Mouse (Mus musculus) left cerebral cortex, postnatal 36 days (tissue): ENCODE results near the gene Gfpt2. TPM values are rescaled to one million over a fixed set of nuclear protein-coding genes. Genes with fewer than 3 reads are reported as not detected.
A peak's percentile ranks its signal among the peaks of the same experiment; 100 is the strongest.

ENCODE experiments used
- DNase-seq, 2 experiments: peaks; one replicate each; pipeline ENCODE4 v3.0.0; 2021 to 2022; ENCODE audit warnings: low spot score in 2 of 2, mixed read lengths in 1 of 2
- intact Hi-C: fragments of 180-260 bp; cut with DNase I; formaldehyde crosslinking; loops from one replicate; pipeline ENCODE4 v1.15.1; 2025
- microRNA-seq: library from miRNA; unstranded; fragments of <30 nt; microRNA quantifications from one replicate; pipeline ENCODE4 v1.2.0, GENCODE M21; 2022
- total RNA-seq, 2 experiments: library from RNA; stranded (reverse); gene quantifications; 2 replicates each; pipeline ENCODE4 v1.2.3; 2021

Gene Gfpt2
- total RNA-seq, 2 experiments from 2014 or later: 7.6 to 8.0 TPM

DNA sequence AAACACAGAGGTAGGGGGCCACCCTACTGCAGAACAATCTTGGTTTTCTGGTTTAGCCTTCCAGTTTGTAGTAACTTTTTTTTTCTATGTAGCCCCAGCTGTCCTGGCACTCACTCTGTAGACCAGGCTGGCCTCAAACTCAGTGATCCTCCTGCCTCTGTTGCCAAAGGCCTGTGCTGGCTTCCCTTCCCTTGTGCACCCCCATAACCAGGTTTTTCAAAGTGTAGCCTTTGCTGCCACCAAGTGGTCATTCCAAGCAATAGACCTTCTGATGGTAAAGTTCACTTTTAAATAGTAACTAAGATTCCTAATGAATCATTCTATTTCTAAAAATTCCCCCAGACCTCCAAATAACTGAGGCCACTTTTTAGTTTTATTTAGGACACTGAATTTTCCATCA is 75.8 kb downstream of the Gfpt2 start:
- peak in 1 of 2 experiments; percentile 36 for DNase-seq
- intact Hi-C loops: loop anchor here (2.0 to 10.0 kb wide), 3 partner anchors 45 to 265 kb away; partner anchors contain the start of gene Tbc1d9b

DNA sequence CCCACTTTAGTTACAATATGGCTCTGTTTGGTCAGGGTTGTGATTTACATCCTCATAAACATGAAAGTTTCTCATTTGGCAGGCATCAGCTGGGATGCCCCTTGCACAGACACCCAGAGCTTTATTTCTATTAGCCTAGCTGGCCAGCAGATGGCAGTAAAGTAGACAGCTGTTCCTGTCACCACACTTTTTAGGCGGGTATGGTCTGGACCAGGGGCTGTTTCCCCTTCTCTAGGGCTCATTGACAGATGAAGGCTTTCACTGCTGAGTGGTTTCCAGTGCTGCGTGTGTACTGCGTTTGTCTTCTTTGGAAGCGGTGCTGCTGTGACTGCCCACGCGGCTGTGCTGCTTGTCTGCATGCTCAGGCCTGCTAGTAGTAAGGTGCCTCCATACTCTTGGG is 77.9 kb downstream of the Gfpt2 start:
- intact Hi-C loops: loop anchor here (10.0 kb wide), 1 partner anchor 263 kb away; the partner anchor contains the start of gene Tbc1d9b
- DNase-seq: peak in 1 of 2 experiments; percentile 32

- DNase-seq: no peak
These were observed 78.8 kb downstream of the Gfpt2 start for GRCm38 (mm10) chr11:49872779-49873178.

DNA sequence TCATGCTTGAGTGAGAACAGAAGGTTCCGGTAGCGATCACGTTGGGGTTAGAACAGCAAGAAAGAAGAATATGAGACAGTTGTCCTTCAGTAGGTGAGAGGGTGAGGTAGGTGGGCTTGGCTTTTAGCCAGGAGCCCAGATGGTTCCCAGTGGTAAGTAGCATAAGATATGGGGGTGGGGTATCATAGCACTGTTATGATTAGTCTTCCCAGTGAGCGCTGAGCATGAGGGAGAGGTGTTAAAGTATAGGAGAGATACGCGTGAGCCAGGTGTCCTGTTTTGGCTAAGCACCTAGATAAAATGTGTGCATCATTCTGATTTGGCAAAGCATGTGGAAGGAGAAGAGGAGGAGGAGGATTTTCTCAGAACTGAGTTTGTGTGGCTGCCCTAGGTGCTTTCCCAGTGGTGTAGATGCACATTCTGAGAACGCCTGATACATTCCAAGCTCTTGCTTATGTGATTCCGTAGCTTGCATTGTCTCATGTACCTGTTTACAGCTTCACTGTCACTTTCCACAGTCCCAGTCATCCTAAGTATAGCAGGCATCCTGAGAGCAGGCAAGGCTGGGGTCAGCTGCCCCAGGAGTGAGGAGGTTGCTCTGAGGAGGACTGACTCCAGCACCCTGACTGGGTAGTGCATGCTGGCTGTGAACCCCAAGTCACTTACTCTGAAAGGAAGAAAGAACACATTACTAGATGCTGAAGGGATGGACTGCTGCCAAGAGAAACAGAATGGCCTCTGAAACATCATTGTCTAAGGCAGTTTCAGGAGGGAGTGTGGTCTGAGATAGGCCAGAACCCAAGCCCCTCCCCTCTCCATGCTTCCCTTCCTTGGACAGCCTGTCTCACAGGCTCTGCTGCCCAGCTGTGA is 83.2 kb downstream of the Gfpt2 start:
- intact Hi-C loops: loop anchor here (10.0 kb wide), 1 partner anchor 258 kb away; the partner anchor contains the start of gene Tbc1d9b
- DNase-seq: peak; percentile 45 to 47

More at GRCm38 (mm10) chr11:49872779-49873178, 78.8 kb downstream of the Gfpt2 start:
- intact Hi-C loops: loop anchor here (10.0 kb wide), 1 partner anchor 262 kb away; the partner anchor contains the start of gene Tbc1d9b

DNA sequence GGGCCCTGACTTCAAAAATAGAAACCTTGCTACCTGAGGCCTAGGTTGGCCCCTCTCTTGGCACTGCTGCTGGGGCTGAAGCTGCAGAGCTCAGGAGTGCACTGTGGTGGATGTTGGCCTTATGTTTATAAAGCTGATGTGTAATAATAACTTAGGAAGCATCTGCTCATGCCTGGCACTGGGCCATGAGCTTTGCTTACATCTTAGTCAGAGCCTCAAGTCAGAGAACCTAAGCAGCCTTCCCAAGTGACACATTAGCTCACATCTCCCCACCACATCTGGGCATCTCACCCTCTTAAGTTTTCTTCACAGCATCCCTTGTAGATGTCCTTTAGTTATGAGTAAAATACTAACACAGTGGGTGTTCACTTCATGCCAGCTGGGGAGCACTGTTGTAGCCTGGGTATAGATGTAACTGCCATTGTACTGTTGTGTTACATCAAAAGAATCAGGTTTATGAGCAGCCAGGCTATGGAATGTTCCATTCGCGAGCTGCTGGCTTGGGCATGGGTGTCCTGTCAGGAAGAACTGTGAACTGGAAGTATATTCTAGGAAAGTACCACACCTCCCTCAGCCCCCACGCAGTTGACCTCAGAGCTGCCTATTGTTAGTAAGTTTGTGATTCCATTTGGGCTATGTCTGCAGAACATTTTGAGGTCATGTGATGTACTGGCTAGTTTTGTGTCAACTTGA is 86.1 kb downstream of the Gfpt2 start:
- intact Hi-C loops: loop anchor here (10.0 kb wide), 1 partner anchor 255 kb away; the partner anchor contains the start of gene Tbc1d9b
- DNase-seq: no peak

DNA sequence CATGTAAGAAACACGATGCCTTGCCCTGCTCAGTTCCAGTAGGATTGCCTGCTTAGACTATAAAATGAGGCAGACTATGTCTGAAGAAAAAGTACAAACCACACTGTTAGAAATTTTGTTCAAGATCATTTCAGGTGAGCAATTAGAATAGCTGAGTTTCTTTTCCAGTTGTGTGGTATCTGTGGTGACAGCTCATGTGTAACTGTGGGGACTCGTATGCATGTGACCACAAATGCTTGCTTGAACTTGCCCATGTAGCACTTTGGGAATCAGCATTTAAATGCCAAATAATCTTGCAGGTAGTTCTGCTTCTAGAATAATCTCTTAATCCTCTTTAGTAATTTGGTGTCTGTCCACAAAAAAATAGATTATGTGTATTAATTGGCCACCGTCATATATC is 89.4 kb downstream of the Gfpt2 start:
- intact Hi-C loops: no loop called here

More for the DNA sequence above, 89.4 kb downstream of the Gfpt2 start:
- DNase-seq: no peak

Small RNAs within 50 kb of the gene (microRNA-seq; reads per million reads assigned to microRNA genes)
- not detected for gene Gm23813

Other genes with a start within 250 kb of the Gfpt2 start
- gene Olfr1380, start 237.3 kb upstream of the Gfpt2 start, total RNA-seq: not detected
- gene Flt4, start 184.9 kb upstream of the Gfpt2 start, total RNA-seq: 1 to 10 TPM; 2.2 to 2.5 TPM
- under 1 TPM in 1 of 2 experiments, not detected in 1; 0.99 TPM for gene Scgb3a1, start 130.6 kb upstream of the Gfpt2 start, total RNA-seq
- gene Cnot6, start 81.5 kb upstream of the Gfpt2 start, total RNA-seq: 10 to 100 TPM; 44.3 to 55.0 TPM
- gene Mapk9, start 52.6 kb downstream of the Gfpt2 start, total RNA-seq: 100 to 1,000 TPM; 215 to 223 TPM
- 10 to 100 TPM; 36.6 to 46.1 TPM for gene Rasgef1c, start 107.7 kb downstream of the Gfpt2 start, total RNA-seq
- gene Rnf130, start 231.2 kb downstream of the Gfpt2 start, total RNA-seq: 100 to 1,000 TPM; 104 to 105 TPM